Mouse (Mus musculus): Measurements from ENCODE around the gene Acot2. TPM values are rescaled to one million over a fixed set of nuclear protein-coding genes. Genes with fewer than 3 reads are reported as not detected.
"Not testable (repeated sequence)": the region's sequence is repeated elsewhere in the genome, so short reads cannot be mapped to it uniquely, and the experiment has no call there.

Gene Acot2
- polyA plus RNA-seq, 1 experiment = 32.9 TPM

DNA sequence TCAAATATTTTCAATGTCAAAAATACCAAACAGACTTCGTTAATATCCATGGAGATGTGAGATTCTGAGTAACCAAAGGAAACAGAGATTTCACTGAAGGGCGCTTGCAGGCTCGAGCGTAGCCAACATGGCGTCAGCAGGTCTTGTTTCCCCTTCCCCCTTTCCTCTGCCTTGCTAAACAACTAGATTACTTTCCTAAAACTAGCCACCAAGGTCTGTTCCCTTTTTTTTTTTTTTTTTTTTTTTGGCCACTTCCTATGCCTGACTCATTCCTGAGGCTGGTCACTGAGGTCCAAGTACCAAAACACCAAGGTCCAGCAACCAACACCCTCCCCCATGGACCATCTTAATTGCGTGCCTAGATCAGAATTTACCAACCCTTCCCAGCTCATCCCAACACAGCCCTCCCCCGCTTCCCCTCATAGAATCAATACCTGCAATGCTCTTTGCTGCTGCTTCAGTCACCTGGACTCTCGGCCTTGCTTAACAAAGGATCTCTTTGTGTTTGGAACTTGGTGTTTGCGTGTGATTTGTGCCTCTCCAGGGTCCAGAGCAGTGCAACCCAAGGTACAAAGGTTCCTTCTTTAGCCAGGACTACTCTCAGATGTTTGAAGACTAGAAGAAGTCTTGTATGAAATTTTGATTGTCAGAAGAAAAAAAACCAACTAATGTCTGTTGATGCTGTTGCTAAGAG, 35.5 kb downstream of the Acot2 start:
- Histone ChIP-seq H3K27me3 (replicated peaks; ENCODE audit: control insufficient read depth, insufficient read depth, low read length) (no peaks in the 10 kb centered on the region), H3K27ac (ENCODE audit: insufficient read depth, low read depth, low read length) (no peak overlapping the region)
- TF ChIP-seq CTCF (conservative IDR thresholded peaks at IDR 0.05; ENCODE audit: insufficient read depth, insufficient read length, low read depth, low read length) (no peak), POLR2A (IDR thresholded peaks at IDR 0.05; ENCODE audit: low read depth, low read length) (no peak)

DNA sequence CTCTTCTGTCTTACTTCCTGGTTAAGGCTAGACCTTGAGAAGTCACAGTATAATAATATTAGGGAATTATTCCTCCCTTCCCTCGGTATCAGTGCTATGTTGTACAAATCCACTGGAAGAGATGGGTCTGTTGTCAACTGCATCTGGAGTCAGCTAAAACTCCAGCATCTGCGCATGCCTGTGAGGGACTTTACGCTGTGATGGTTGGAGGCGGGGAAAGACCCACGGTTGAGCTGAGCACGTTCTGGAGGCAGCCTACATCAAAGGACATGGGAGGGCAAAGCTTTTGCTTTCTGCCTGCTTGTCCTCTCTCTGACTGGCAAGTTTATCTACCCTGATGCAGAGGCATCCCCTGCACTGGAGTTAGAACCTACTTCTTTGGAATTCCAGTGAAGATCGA, 38.2 kb downstream of the Acot2 start:
- peaks cover 3% of the 10 kb centered on the region for H3K4me1 ChIP-seq (ENCODE audit: control insufficient read depth, insufficient read depth, low read length)
- 82% methylated on average over 7 of the region's 7 CpGs for WGBS
- H3K27ac ChIP-seq (ENCODE audit: insufficient read depth, low read depth, low read length) = no peak overlapping the region
- H3K4me3 ChIP-seq (ENCODE audit: insufficient read depth, low read depth, low read length) = no peak overlapping the region
- DNase-seq = no peak
- H3K27me3 ChIP-seq (replicated peaks; ENCODE audit: control insufficient read depth, insufficient read depth, low read length) = no peaks in the 10 kb centered on the region
- no peaks in the 10 kb centered on the region for H3K36me3 ChIP-seq (ENCODE audit: control insufficient read depth, insufficient read depth, low read length)
- TF ChIP-seq CTCF (conservative IDR thresholded peaks at IDR 0.05; ENCODE audit: insufficient read depth, insufficient read length, low read depth, low read length) = no peak

More for the DNA sequence above, 35.5 kb downstream of the Acot2 start:
- H3K4me1 ChIP-seq (ENCODE audit: control insufficient read depth, insufficient read depth, low read length) = peaks cover 3% of the 10 kb centered on the region
- no peak overlapping the region for H3K4me3 ChIP-seq (ENCODE audit: insufficient read depth, low read depth, low read length)
- peak; percentile 68 for DNase-seq
- 77% methylated on average over 9 of the region's 9 CpGs for WGBS
- no peaks in the 10 kb centered on the region for H3K36me3 ChIP-seq (ENCODE audit: control insufficient read depth, insufficient read depth, low read length)

GRCm38 (mm10) chr12:84028328-84028727, 40.7 kb downstream of the Acot2 start:
- not testable (repeated sequence) for H3K4me3 ChIP-seq (ENCODE audit: insufficient read depth, low read depth, low read length); H3K27ac ChIP-seq (ENCODE audit: insufficient read depth, low read depth, low read length); H3K36me3 ChIP-seq (ENCODE audit: control insufficient read depth, insufficient read depth, low read length); H3K27me3 ChIP-seq (replicated peaks; ENCODE audit: control insufficient read depth, insufficient read depth, low read length); H3K4me1 ChIP-seq (ENCODE audit: control insufficient read depth, insufficient read depth, low read length); DNase-seq
- 85% methylated on average over 3 of the region's 3 CpGs for WGBS

DNA sequence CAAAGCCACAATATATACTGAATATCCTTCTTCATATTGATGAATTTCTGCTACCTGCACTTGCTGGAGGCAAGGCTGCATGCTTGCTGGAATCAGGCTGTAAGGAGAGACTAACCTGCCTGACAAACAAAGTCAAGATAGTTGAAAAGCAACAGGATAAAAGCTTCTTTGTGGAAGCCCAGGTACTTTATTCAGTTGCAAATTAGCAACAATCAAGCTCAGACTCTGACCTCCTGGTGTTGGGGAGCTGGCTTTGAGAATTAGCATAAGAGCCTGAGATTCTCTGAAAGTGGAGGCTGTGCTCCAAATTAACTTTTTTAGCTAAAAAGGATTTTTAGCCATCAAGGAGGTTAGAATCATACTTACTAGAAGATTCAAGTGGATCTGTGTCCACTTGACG, 41.4 kb downstream of the Acot2 start:
- 95% methylated on average over 1 of the region's 1 CpGs for WGBS
- H3K36me3 ChIP-seq (ENCODE audit: control insufficient read depth, insufficient read depth, low read length); H3K4me1 ChIP-seq (ENCODE audit: control insufficient read depth, insufficient read depth, low read length); H3K27ac ChIP-seq (ENCODE audit: insufficient read depth, low read depth, low read length); H3K27me3 ChIP-seq (replicated peaks; ENCODE audit: control insufficient read depth, insufficient read depth, low read length); DNase-seq; H3K4me3 ChIP-seq (ENCODE audit: insufficient read depth, low read depth, low read length): not testable (repeated sequence)

DNA sequence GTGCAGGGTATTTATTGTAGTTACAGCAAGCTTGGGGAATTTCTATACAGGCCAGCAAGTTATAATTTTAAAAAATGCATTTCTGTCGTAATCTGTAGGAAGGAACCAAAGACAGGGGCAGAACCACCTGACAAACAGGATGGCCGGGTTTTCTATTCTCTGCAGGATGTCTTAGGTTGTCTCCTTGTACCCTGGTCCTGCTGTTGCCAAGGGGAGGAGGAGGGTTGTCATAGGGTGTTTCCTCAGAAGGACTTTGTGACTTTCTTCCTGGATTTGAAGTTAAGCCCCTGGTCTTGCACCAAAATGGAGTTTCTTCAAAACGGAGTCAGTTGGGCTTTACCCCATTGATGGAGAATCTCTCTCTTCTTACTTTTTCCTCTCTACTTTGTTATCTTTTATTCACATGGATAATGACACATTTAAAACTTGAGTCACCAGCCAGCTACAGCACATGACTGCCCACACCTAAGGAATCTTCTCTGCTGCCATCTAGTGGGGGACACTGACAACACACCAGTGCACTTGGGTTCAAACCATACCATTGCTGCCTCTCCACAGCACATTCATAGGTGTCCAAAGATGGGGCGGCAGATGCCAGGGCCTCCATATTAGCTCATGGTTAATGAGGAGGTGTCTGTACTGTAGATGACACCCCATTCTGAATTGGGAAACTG, 43.1 kb downstream of the Acot2 start:
- DNase-seq = peak; percentile 88
- no peak for TF ChIP-seq POLR2A (IDR thresholded peaks at IDR 0.05; ENCODE audit: low read depth, low read length)
- peak; percentile 98 for TF ChIP-seq CTCF (conservative IDR thresholded peaks at IDR 0.05; ENCODE audit: insufficient read depth, insufficient read length, low read depth, low read length)

GRCm38 (mm10) chr12:84032854-84033253, 45.2 kb downstream of the Acot2 start:
- no peak for DNase-seq
- 67% methylated on average over 4 of the region's 4 CpGs for WGBS
- Histone ChIP-seq H3K36me3 (ENCODE audit: control insufficient read depth, insufficient read depth, low read length) (no peaks in the 10 kb centered on the region), H3K27ac (ENCODE audit: insufficient read depth, low read depth, low read length) (no peak overlapping the region), H3K4me3 (ENCODE audit: insufficient read depth, low read depth, low read length) (no peak overlapping the region), H3K4me1 (ENCODE audit: control insufficient read depth, insufficient read depth, low read length) (peaks cover 10% of the 10 kb centered on the region; the same call in 1 of the 2 replicates), H3K27me3 (replicated peaks; ENCODE audit: control insufficient read depth, insufficient read depth, low read length) (no peaks in the 10 kb centered on the region)
- TF ChIP-seq POLR2A (IDR thresholded peaks at IDR 0.05; ENCODE audit: low read depth, low read length) (no peak), CTCF (conservative IDR thresholded peaks at IDR 0.05; ENCODE audit: insufficient read depth, insufficient read length, low read depth, low read length) (no peak)

More for the DNA sequence above, 43.1 kb downstream of the Acot2 start:
- Histone ChIP-seq H3K4me1 (ENCODE audit: control insufficient read depth, insufficient read depth, low read length) (peaks cover 7% of the 10 kb centered on the region; the same call in 1 of the 2 replicates), H3K27ac (ENCODE audit: insufficient read depth, low read depth, low read length) (no peak overlapping the region), H3K27me3 (replicated peaks; ENCODE audit: control insufficient read depth, insufficient read depth, low read length) (no peaks in the 10 kb centered on the region), H3K36me3 (ENCODE audit: control insufficient read depth, insufficient read depth, low read length) (no peaks in the 10 kb centered on the region), H3K4me3 (ENCODE audit: insufficient read depth, low read depth, low read length) (no peak overlapping the region)
- WGBS = 41% methylated on average over 4 of the region's 4 CpGs

DNA sequence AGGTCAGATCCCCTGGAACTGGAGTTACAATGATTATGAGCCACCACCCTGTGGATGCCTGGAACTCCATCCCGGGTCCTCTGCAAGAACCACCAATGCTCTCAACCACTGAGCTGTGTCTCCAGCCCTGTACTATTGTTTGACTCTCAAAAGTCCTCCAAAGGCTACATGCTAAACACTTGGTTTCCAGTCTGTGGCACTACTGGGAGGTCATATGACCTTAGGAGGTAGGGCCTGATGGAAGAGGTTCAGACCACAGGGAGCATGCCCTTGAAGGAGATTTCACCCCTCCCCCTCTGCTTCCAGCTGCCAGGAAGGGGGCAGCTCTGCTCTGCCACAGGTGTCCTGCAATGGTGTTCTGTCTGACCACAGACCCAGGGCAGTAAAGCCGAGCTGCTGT, 45.6 kb downstream of the Acot2 start:
- DNase-seq = peak; percentile 52

More for the DNA sequence above, 45.6 kb downstream of the Acot2 start:
- H3K4me3 ChIP-seq (ENCODE audit: insufficient read depth, low read depth, low read length); H3K36me3 ChIP-seq (ENCODE audit: control insufficient read depth, insufficient read depth, low read length); H3K27me3 ChIP-seq (replicated peaks; ENCODE audit: control insufficient read depth, insufficient read depth, low read length); H3K27ac ChIP-seq (ENCODE audit: insufficient read depth, low read depth, low read length): not testable (repeated sequence)
- peaks cover 10% of the 10 kb centered on the region; the same call in 1 of the 2 replicates for H3K4me1 ChIP-seq (ENCODE audit: control insufficient read depth, insufficient read depth, low read length)
- WGBS = 73% methylated on average over 2 of the region's 2 CpGs
